Mouse (Mus musculus): Measurements from ENCODE around the gene Rpl35.

DNA sequence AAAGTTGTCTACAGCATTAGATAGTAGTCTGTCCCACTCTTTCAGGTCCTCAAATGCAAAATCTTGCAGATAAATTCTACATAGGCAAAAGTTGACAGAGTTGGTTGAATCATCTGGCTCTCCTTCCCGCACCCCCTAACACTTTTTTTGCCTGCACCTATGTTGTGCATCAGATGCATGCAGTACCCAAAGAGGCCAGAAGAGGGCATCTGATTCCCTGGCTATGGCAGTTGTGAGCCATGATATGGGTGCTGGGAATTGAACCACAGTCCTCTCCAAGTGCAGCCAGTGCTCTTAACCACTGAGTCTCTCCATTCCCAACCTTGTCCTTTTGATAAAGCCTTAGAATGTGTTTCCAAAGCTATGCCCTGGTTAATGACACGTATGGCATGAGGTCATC, 22.0 kb downstream of the Rpl35 start:
- TF ChIP-seq CTCF (IDR thresholded peaks at IDR 0.05; ENCODE audit: low read depth) (peak; percentile 71), EP300 (IDR thresholded peaks at IDR 0.05; ENCODE audit: low read depth) (no peak)

Measured in liver, embryonic 14.5 days (tissue).